Mouse (Mus musculus) lung, adult 10 weeks (tissue): ENCODE results near the gene Ces2f. TPM values are rescaled to one million over a fixed set of nuclear protein-coding genes. Genes with fewer than 3 reads are reported as not detected.

Source experiments
- polyA plus RNA-seq: library from polyadenylated mRNA; stranded (reverse); fragments of 350-450 nt; fragmentation: Illumina TruSeq; extraction: RNeasy Lipid Tissue Mini Kit (QIAGEN cat#74804); gene quantifications from one replicate; pipeline ENCODE4 v1.2.3, GENCODE M21; 2014; ENCODE audit warnings: low read depth, low replicate concordance; ENCODE audit not compliant: insufficient read depth

Gene Ces2f
- polyA plus RNA-seq: not detected

DNA sequence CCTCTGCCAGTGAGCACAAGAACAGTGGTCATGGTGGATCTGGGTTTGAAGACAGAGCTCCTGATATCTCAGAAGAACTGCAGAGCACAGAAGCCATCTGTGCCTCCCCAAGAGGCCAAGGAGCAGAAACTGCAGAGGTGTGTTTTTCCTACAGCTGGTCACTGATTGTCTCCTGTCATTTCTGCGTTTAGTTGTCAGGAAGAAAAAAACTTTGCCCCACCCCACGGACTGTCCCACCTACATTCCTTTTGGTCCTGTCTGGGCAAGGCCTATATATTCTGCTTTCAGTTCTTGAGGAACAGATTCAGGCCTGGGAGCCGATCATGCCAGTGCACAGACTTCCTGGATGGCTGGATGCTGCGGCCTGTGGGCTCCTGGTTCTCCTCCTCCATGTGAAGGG lies at the start of gene Ces2f:
Gene Ces2f (plus strand): TSS at position 301 of the 400 bp plus-strand sequence.

DNA sequence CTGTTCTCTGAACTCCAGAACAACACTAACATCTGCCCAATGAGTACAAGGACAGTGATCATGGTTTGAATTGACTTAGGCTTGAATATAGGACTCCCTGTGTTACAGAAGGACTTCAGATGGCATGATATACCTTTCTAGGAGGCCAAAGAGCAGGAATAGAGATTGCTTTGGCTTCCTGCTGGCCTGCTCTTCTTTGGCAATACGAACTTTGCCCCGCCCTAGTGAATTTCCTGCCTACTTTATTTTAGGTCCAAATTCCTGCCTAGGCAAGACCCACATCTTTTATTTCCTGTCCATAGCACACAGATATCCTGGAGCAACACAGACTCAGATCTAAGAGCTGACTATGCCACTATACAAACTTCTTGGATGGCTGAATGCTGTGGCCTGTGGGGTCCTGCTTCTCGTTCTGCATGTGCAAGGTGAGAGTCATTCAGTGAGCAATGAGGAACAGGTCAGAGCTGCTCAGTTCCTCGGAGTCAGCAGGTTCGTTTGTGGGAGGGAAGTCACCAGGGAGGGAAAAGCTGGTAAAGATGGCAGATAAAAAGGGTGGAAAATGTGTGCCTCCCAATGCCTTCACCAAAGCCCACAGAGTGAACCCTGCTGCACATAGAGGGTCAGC lies 21.1 kb upstream of the Ces2f start, which contains the start of gene Ces2e:
Gene Ces2e (plus strand): TSS at position 289 of the 625 bp plus-strand sequence.

DNA sequence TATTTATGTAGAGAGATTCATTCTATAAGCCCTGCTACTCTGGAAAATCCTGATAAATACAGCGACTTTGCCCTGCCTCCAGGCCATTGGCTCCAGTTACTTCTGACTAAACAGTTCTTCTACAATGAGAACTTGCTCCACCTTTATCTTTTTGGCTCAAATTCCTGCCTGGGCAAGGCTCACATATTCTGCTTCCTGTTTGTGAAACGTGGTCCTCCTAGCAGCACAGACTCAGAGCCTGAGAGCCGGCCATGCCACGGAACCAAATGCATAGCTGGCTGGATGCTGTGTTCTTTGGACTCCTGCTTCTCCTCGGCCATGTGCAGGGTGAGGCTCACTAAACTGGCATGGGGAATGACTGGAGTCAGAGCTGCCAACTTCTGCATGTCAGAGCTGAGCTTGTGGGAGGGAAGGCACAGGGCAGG lies 14.4 kb downstream of the Ces2f start, which contains the start of gene Ces2g:
Gene Ces2g (plus strand): TSS at position 182 of the 425 bp plus-strand sequence.

DNA sequence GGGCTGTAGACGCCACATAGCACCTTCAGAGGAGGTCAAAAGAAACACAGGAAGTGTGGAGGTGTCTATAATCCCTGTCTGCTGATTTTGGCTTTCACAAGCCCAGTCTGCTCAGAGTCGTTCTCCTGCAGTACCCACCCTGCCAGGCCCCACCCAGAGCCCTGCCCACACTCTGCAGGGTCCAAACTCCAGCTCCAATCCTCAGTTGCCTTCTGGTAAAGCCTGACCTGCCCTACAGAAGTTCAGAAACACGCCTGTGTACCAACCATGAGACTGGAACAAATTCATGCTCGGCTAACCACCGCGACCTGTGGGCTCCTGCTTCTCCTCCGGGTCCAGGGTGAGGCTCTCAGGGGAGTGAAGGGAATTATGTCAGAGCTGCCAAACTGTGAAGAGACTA lies 53.4 kb downstream of the Ces2f start, which contains the start of gene Ces2h:
Gene Ces2h (plus strand): TSS at position 268 of the 400 bp plus-strand sequence.

Other genes starting within 250 kb of the Ces2f start
- gene Ces2a, start 213.4 kb upstream of the Ces2f start, polyA plus RNA-seq: not detected
- 1.3 TPM for gene Ces2b, start 115.8 kb upstream of the Ces2f start, polyA plus RNA-seq
- 0.38 TPM for gene Ces2c, start 100.3 kb upstream of the Ces2f start, polyA plus RNA-seq
- 1.8 TPM for gene Ces2e, start 21.1 kb upstream of the Ces2f start, polyA plus RNA-seq
- 10.4 TPM for gene Ces2g, start 14.4 kb downstream of the Ces2f start, polyA plus RNA-seq
- gene Ces2h, start 53.5 kb downstream of the Ces2f start, polyA plus RNA-seq: not detected
- gene Ces3a, start 101.2 kb downstream of the Ces2f start, polyA plus RNA-seq: not detected
- not detected for gene Ces3b, start 136.4 kb downstream of the Ces2f start, polyA plus RNA-seq
- not detected for gene Ces4a, start 184.4 kb downstream of the Ces2f start, polyA plus RNA-seq
- gene Cbfb, start 223.3 kb downstream of the Ces2f start, polyA plus RNA-seq: 23.6 TPM